19 mouse cellular contexts compared by ENCODE assay signal in the genomic region with DNA sequence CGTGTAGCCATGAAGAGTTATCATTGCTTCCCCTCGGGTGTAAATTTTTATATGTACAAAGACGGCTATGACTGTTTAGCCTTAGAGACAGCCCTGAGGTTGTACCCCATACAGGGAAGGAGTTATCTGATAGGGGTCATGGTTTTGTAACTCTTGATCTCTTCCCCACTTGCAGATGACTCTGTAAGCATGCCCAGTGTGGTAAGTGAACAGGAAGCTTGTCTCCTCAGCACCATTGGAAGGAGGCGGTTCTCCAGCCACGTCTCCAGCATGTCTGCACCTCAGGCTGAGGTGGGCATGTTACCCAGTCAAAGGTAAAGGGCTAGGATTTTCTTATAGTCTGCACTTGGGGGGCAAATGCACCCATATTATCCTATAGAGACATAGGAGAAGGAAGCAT. TPM values are rescaled to one million over a fixed set of nuclear protein-coding genes. Genes with fewer than 3 reads are reported as not detected.
DNase-seq lines count a peak whose midpoint lies in the region; ATAC-seq lines count a peak whose summit lies in the region.
"Had no signal": no experiment of that assay in that cellular context is flagged by ENCODE, and none has a peak within 500 bp of the region (broad histone marks: within the 10 kb centered on the region; RNA-seq: fewer than 3 reads in every experiment).

No protein-coding gene starts in this region.

- no peaks in the 10 kb centered on the region for H3K4me1 ChIP-seq in intestine, embryonic 16.5 days (ENCODE audit: control insufficient read depth, insufficient read depth, low read length)
- H3K4me1 ChIP-seq: embryonic facial prominence, embryonic 10.5 days; embryonic facial prominence, embryonic 12.5 days; forebrain, embryonic 13.5 days; forebrain, embryonic 15.5 days had no signal

- H3K36me3 ChIP-seq in intestine, embryonic 16.5 days (ENCODE audit: control insufficient read depth, insufficient read depth, low read length) = no peaks in the 10 kb centered on the region
- H3K36me3 ChIP-seq: embryonic facial prominence, embryonic 10.5 days; embryonic facial prominence, embryonic 12.5 days; forebrain, embryonic 15.5 days had no signal

- H3K27me3 ChIP-seq in intestine, embryonic 16.5 days (replicated peaks; ENCODE audit: control insufficient read depth, insufficient read depth, low read length) = no peaks in the 10 kb centered on the region
- H3K27me3 ChIP-seq: embryonic facial prominence, embryonic 12.5 days; forebrain, embryonic 13.5 days; forebrain, embryonic 15.5 days had no signal

- no peak overlapping the region for H3K4me2 ChIP-seq in intestine, embryonic 16.5 days (ENCODE audit: low read depth, low read length)
- H3K4me2 ChIP-seq: embryonic facial prominence, embryonic 12.5 days; forebrain, embryonic 13.5 days; forebrain, embryonic 15.5 days had no signal

- ATAC-seq in granulocyte monocyte progenitor cell, adult 5-6 weeks (replicated peaks; ENCODE audit: poor library complexity, severe bottlenecking) = peak; percentile 55
- ATAC-seq in megakaryocyte progenitor cell, adult 5-6 weeks (replicated peaks; ENCODE audit: poor library complexity) = peak; percentile 57
- no peak for ATAC-seq in intestine, embryonic 16.5 days
- ATAC-seq: forebrain, embryonic 13.5 days; forebrain, embryonic 15.5 days; forebrain, postnatal 0 days had no signal

- no peaks in the 10 kb centered on the region for H3K9me3 ChIP-seq in intestine, embryonic 16.5 days (ENCODE audit: control insufficient read depth, low read length)
- H3K9me3 ChIP-seq: embryonic facial prominence, embryonic 10.5 days; embryonic facial prominence, embryonic 12.5 days; forebrain, embryonic 13.5 days; forebrain, embryonic 15.5 days had no signal

- peak; percentile 47 for DNase-seq in 416B (ENCODE audit: low read depth)
- DNase-seq in left cerebral cortex, adult 18-20 months (ENCODE audit: low spot score in 2 of 2) = no peak
- DNase-seq: adrenal gland, adult 2 months; adrenal gland, postnatal 10 days; adrenal gland, postnatal 25 days; cerebellum, adult 11 months; cerebellum, adult 18-20 months; cerebellum, adult 8-10 months; cerebellum, adult 9-11 months; cerebellum, postnatal 14 days; cerebellum, postnatal 36 days; forebrain, postnatal 0 days had no signal

- no peak overlapping the region for H3K27ac ChIP-seq in intestine, embryonic 16.5 days (ENCODE audit: low read length)
- H3K27ac ChIP-seq: embryonic facial prominence, embryonic 10.5 days; embryonic facial prominence, embryonic 12.5 days; forebrain, embryonic 13.5 days; forebrain, embryonic 15.5 days had no signal

- H3K9ac ChIP-seq in intestine, embryonic 16.5 days (ENCODE audit: low read depth, low read length) = no peak overlapping the region
- H3K9ac ChIP-seq: embryonic facial prominence, embryonic 12.5 days; forebrain, embryonic 13.5 days; forebrain, embryonic 15.5 days; forebrain, postnatal 0 days had no signal

- 89% methylated on average over 5 of the region's 5 CpGs for WGBS in intestine, embryonic 16.5 days

- H3K4me3 ChIP-seq in intestine, embryonic 16.5 days (ENCODE audit: low read length) = no peak overlapping the region
- H3K4me3 ChIP-seq: embryonic facial prominence, embryonic 10.5 days; embryonic facial prominence, embryonic 12.5 days; forebrain, embryonic 13.5 days; forebrain, embryonic 15.5 days had no signal

RNA-seq across cellular contexts. Expression of a gene that starts 17.7 kb away (rescaled TPM):
- total RNA-seq in granulocyte monocyte progenitor cell, adult 5-6 weeks (2014; fragmentation: Nextera tagmentation) = 65.5 and 81.7 TPM in 2 replicates
- 57.0 and 75.1 TPM in 2 replicates for total RNA-seq in granulocyte monocyte progenitor cell, adult 5-6 weeks (2017)
- total RNA-seq in megakaryocyte progenitor cell, adult 5-6 weeks (2015) = 62.2 and 65.0 TPM in 2 replicates
- 61.4 and 68.6 TPM in 2 replicates for total RNA-seq in megakaryocyte progenitor cell, adult 5-6 weeks (2017)
- 69.9 and 74.8 TPM in 2 replicates for polyA plus RNA-seq in intestine, embryonic 16.5 days (2015; fragmentation: Nextera tagmentation; extraction: Ambion mirVana)
- 10 to 100 TPM; 27.4 to 33.2 TPM for total RNA-seq in left cerebral cortex, adult 18-20 months (2021)
